Mouse (Mus musculus) gastrocnemius, postnatal 25 days (tissue): ENCODE measurements around the gene Fam19a3. TPM values are rescaled to one million over a fixed set of nuclear protein-coding genes. Genes with fewer than 3 reads are reported as not detected.
"Not testable (repeated sequence)": the region's sequence is repeated elsewhere in the genome, so short reads cannot be mapped to it uniquely, and the experiment has no call there.

Experiments
- DNase-seq: peaks from one replicate; pipeline ENCODE4 v3.0.0; 2022
- total RNA-seq, 2 experiments: library from RNA; stranded (reverse); gene quantifications; 1 replicate in 1 of 2; 2 replicates in 1 of 2; pipeline ENCODE4 v1.2.3; 2021

Fam19a3 gene
- total RNA-seq, 2 experiments from 2014 or later: 4.0 to 4.6 TPM

DNA sequence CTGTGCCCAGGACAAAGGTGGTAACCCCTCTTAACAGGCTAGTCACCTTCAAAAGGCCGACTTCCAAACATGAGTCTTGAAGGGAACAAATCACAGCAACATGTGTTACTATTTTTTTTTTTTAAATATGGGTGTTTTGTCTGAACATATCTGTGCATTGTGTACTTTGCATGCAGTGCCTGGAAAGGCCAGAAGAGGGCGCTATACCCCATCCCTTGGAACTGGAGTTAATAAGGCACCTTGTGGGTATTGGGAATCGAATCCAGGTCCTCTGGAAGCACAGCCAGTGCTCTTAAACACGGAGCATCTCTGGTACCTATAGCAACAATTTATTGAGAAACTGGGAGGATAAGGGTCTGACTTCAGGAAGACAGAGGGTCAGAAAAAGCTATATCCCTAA is 16.6 kb downstream of the Fam19a3 start:
- DNase-seq: no peak

- not testable (repeated sequence) for DNase-seq
Measured at GRCm38 (mm10) chr3:104762103-104762863, 19.4 kb downstream of the Fam19a3 start.

DNA sequence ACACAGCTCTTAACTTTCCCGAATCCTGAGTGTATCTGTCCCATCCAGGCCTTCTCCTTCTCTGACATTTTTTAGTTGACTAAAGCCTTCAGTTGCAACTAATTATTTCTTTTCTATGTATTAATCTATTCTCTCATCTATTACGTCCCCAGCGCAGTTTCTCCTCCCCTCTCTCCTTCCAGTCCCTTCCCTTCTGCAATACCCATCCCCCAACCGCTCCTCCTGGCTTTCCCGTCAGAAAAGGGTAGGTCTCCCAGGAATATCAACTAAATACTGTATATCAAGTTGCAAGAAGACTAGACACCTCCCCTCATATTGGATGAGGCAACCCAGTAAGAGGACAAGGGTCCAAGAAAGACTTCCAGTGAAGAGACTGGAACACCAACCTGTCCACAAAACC is 22.8 kb downstream of the Fam19a3 start:
- no peak for DNase-seq

GRCm38 (mm10) chr3:104758406-104758805 is 23.2 kb downstream of the Fam19a3 start:
- DNase-seq: peak; percentile 29

DNA sequence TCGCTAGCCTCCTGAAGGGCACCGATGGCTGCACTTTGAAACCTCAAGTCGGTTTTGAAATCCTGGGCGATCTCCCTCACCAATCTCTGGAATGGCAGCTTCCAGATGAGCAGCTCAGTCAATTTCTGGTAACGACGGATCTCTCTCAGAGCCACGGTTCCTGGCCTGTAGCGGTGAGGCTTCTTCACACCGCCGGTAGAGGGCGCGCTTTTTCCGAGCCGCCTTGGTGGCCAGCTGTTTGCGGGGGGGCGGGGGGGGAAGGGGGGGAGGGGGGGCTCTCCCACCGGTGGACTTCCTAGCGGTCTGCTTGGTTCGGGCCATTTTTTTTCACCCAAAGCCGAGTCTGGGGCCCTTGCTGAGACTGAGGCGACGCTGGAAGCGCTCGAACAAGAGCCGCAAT is 28.8 kb downstream of the Fam19a3 start:
- not testable (repeated sequence) for DNase-seq

DNA sequence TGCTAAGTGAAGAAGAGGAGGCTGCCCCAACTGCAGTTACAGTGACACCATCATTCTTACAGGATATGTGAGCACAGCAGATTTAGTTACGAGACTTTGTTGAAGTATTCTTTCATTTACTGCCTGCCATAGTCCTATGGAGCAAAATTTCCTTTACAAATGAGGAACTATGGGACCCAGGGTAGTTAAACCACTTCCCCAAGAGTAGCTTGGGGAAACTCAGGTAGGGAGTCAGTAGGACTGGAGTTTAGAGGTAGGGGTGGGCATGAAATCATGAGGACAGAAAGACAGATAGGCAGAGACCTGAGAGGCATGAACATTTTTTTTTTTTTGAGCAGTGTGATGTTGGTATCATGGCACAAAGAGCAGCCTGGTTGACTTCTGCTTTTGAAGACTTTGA is 37.8 kb downstream of the Fam19a3 start:
- no peak for DNase-seq

DNA sequence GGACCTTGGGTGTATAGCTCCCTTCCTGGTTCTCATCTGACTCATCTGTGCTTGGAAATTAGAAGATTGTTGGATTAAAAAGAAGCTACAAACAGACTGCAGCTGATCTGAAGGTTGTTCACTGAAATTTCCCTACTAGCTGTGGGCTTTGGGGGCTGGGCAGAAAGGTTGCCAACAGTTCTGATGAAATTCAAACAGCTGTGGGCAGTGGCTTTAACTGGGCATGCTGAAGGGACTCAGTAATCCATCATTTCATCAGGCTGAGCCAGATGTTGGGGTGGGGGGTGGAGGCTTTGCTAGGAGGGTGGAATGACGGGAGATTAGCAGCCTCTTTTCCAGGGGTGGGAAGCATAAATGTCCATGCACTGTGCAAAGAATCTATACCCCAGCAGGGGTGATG is 38.5 kb downstream of the Fam19a3 start:
- peak; percentile 33 for DNase-seq

- no peak for DNase-seq
Measured at GRCm38 (mm10) chr3:104741954-104742353, 39.7 kb downstream of the Fam19a3 start.

GRCm38 (mm10) chr3:104734654-104735053 is 47.0 kb downstream of the Fam19a3 start:
- DNase-seq: no peak

- no peak for DNase-seq
Measured at GRCm38 (mm10) chr3:104732907-104733306, 48.7 kb downstream of the Fam19a3 start.

GRCm38 (mm10) chr3:104729270-104729839 is 52.3 kb downstream of the Fam19a3 start:
- DNase-seq: no peak

Other genes starting within 250 kb of the Fam19a3 start
- 10 to 100 TPM; 27.4 to 28.3 TPM for gene Slc16a1, start 143.2 kb downstream of the Fam19a3 start, total RNA-seq
- 10 to 100 TPM; 34.3 to 40.8 TPM for gene Ppm1j, start 784 bp downstream of the Fam19a3 start, total RNA-seq
- 10 to 100 TPM; 44.8 to 66.5 TPM for gene Rhoc, start 6.5 kb upstream of the Fam19a3 start, total RNA-seq
- gene Mov10, start 36.7 kb upstream of the Fam19a3 start, total RNA-seq: 1 to 10 TPM; 1.4 to 1.7 TPM
- 10 to 100 TPM; 20.7 to 21.2 TPM for gene St7l, start 82.2 kb upstream of the Fam19a3 start, total RNA-seq
- gene Capza1, start 82.7 kb upstream of the Fam19a3 start, total RNA-seq: 10 to 100 TPM; 27.9 to 28.1 TPM
- gene Wnt2b, start 180.1 kb upstream of the Fam19a3 start, total RNA-seq: under 1 TPM; 0.31 to 0.46 TPM